Mouse (Mus musculus) neural tube, embryonic 15.5 days (tissue): ENCODE measurements around the gene Catsper2. TPM values are rescaled to one million over a fixed set of nuclear protein-coding genes. Genes with fewer than 3 reads are reported as not detected.
"Not testable (repeated sequence)": the region's sequence is repeated elsewhere in the genome, so short reads cannot be mapped to it uniquely, and the experiment has no call there.

Experiments
- ATAC-seq: fragments of 200-750 bp; cut with Nextera tagmentation; 2 replicates; pipeline ENCODE4 v1.8.0; 2017; ENCODE audit warnings: mild to moderate bottlenecking, moderate TSS enrichment, moderate library complexity; ENCODE audit not compliant: low FRiP score
- H3K27ac ChIP-seq: fragments of 300-500 bp; sonication (generic); replicated peaks from 2 replicates; pipeline ENCODE4 v1.5.1; 2015; ENCODE audit warnings: mild to moderate bottlenecking, inconsistent platforms
- H3K27me3 ChIP-seq: fragments of 300-500 bp; sonication (generic); replicated peaks from 2 replicates; pipeline ENCODE4 v1.6.1; 2015; ENCODE audit warnings: inconsistent platforms
- H3K36me3 ChIP-seq: fragments of 300-500 bp; sonication (generic); 2 replicates; pipeline ENCODE4 v1.6.1; 2015; ENCODE audit warnings: inconsistent platforms
- H3K4me1 ChIP-seq: fragments of 300-500 bp; sonication (generic); 2 replicates; pipeline ENCODE4 v1.6.1; 2015; ENCODE audit warnings: inconsistent platforms
- H3K4me2 ChIP-seq: fragments of 300-500 bp; sonication (generic); 2 replicates; pipeline ENCODE4 v1.6.1; 2015; ENCODE audit warnings: inconsistent platforms, mild to moderate bottlenecking, moderate library complexity
- H3K4me3 ChIP-seq: fragments of 300-500 bp; sonication (generic); replicated peaks from 2 replicates; pipeline ENCODE4 v1.5.1; 2015; ENCODE audit warnings: mild to moderate bottlenecking, inconsistent platforms
- H3K9ac ChIP-seq: fragments of 300-500 bp; sonication (generic); replicated peaks from 2 replicates; pipeline ENCODE4 v1.6.1; 2015; ENCODE audit warnings: mild to moderate bottlenecking, inconsistent platforms
- H3K9me3 ChIP-seq: fragments of 300-500 bp; sonication (generic); replicated peaks from 2 replicates; pipeline ENCODE4 v1.6.1; 2016; ENCODE audit warnings: inconsistent platforms
- WGBS: fragments of 180-500 bp; shearing (Covaris S2); methylation state at CpG from one replicate; pipeline ENCODE4 v1.1.7; 2015; ENCODE audit warnings: mixed read lengths; 5-methylcytosine and 5-hydroxymethylcytosine counted together
- polyA plus RNA-seq: library from polyadenylated mRNA; unstranded; fragments of >200 nt; fragmentation: Nextera tagmentation; extraction: Ambion mirVana; gene quantifications from 2 replicates; pipeline ENCODE4 v1.2.1, GENCODE M21; 2015

Catsper2 gene
- polyA plus RNA-seq, 1 experiment from 2014 or later: 5.7 TPM

DNA sequence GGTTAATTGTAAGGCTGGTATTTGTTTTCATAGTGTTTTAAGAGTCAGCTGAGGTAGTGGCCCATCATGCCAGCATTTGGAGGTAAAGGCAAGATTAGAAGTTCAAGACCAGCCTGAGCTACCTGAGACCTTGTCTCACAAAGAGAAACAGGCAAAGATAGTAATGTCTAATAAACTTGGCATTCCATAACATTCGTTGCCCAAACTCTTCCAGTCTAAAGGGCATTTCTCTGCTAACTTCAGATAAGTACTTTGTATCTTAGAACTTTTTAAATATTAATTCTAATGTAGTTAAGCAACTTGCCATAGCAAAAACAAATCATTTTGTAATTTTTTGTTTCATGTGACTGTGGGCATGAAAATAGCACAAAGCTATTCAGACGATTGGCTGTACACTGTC lies 9.6 kb upstream of the Catsper2 start:
- Histone ChIP-seq H3K27ac (no peak overlapping the region), H3K4me3 (no peak overlapping the region), H3K27me3 (no peaks in the 10 kb centered on the region), H3K9ac (no peak overlapping the region), H3K4me2 (no peak overlapping the region), H3K36me3 (peaks cover 63% of the 10 kb centered on the region), H3K9me3 (no peaks in the 10 kb centered on the region), H3K4me1 (peaks cover 4% of the 10 kb centered on the region)
- 91% methylated on average over 2 of the region's 2 CpGs for WGBS
- no peak for ATAC-seq

DNA sequence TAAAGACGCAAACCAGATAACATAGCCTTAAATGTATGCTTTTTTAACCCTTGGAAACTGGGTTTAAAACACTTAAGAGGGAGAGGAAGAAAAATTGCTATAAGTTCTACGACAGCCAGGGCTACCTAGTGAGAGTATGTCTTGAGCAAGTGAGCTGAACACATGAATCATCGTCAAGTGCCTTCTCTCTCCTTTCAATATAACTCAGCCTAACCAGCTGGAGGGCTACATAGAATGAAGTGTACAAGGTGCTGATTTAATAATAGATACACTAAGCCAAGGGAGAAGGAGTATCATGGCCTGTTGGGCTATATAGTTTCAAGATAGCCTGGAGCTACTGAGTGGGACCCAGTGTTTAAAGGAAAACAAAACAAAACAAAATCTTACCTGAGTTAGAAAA lies 4.9 kb upstream of the Catsper2 start:
- Histone ChIP-seq H3K9me3 (no peaks in the 10 kb centered on the region), H3K27me3 (no peaks in the 10 kb centered on the region), H3K4me3 (no peak overlapping the region), H3K9ac (no peak overlapping the region), H3K36me3 (peaks cover 30% of the 10 kb centered on the region), H3K27ac (no peak overlapping the region), H3K4me2 (no peak overlapping the region), H3K4me1 (peaks cover 37% of the 10 kb centered on the region)
- WGBS: 92% methylated on average over 3 of the region's 3 CpGs
- ATAC-seq: no peak

DNA sequence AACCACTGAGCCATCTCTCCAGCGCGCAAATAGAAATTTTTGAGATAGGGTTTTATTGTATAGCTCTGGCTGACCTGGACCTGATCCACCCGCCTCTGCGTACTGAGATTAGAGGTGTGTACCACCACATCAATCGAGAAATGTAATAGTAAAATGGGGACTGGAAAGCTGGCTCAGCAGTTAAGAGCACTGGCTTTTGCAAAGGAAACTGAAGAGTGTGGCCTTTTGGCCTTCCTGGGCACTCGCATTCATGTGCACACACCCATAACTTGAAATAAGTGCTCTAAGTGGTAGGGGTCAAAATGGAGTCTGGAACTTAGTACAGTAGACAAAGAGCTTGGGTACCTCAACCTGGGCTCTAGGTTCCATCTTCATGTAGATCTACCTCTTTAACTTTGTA lies 2.8 kb upstream of the Catsper2 start:
- Histone ChIP-seq H3K4me2 (peak overlapping the region; percentile 61), H3K9me3 (no peaks in the 10 kb centered on the region), H3K36me3 (peaks cover 17% of the 10 kb centered on the region), H3K4me3 (no peak overlapping the region), H3K27me3 (no peaks in the 10 kb centered on the region), H3K27ac (no peak overlapping the region), H3K4me1 (peaks cover 47% of the 10 kb centered on the region), H3K9ac (no peak overlapping the region)
- ATAC-seq: no peak
- WGBS: 94% methylated on average over 6 of the region's 6 CpGs

DNA sequence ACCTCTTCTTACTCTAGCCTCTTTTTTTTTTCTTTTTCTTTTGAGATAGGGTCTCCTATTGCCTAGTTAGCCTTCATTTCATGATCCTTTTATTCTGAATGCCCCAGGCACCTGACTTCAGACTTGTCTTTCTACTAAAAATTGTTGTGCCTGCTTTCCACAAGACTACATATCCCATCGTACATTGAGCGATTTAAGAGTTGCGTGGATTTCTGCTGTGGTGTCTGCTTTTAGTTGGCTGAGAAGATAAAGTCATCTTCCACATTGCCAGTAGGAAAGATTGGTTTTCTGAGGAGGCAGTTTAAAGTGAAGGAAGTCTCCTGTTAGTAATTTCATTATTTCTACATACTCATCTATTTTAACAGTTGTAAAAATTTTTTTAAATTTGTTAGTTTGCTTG lies 2.0 kb upstream of the Catsper2 start:
- H3K27ac ChIP-seq: no peak overlapping the region
- H3K4me1 ChIP-seq: peaks cover 47% of the 10 kb centered on the region
- peak overlapping the region; percentile 61 for H3K4me2 ChIP-seq
- H3K27me3 ChIP-seq: no peaks in the 10 kb centered on the region
- peak overlapping the region; percentile 97; the same call in 1 of the 2 replicates for H3K9ac ChIP-seq
- H3K36me3 ChIP-seq: peaks cover 15% of the 10 kb centered on the region
- WGBS: 80% methylated on average over 3 of the region's 3 CpGs
- H3K9me3 ChIP-seq: no peaks in the 10 kb centered on the region
- no peak for ATAC-seq
- peak overlapping the region; percentile 98 for H3K4me3 ChIP-seq

DNA sequence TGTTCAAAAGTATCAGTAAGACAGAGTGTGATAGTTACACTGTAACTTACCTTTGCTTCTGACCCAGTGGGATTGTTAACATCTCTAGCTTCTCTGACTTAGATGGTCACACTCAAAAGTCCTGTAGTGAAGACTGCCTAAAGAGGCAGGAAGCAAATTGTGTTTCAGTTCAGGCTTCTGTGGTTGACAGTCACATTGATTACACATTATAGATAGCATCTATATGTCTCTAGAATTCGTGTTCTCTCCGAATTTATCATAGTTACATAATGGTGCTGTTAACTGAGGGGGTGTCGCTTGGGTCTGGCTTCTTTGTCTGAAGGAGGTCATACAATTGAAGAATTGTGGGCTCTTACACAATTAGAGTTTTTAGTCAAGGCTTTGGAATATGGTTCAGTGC lies 1.5 kb upstream of the Catsper2 start:
- WGBS: 40% methylated on average over 3 of the region's 3 CpGs
- H3K36me3 ChIP-seq: peaks cover 15% of the 10 kb centered on the region
- H3K9me3 ChIP-seq: no peaks in the 10 kb centered on the region
- H3K27ac ChIP-seq: no peak overlapping the region
- no peaks in the 10 kb centered on the region for H3K27me3 ChIP-seq
- peaks cover 47% of the 10 kb centered on the region for H3K4me1 ChIP-seq
- H3K4me3 ChIP-seq: peak overlapping the region; percentile 98
- peak overlapping the region; percentile 61 for H3K4me2 ChIP-seq
- ATAC-seq: no peak
- peak overlapping the region; percentile 97 for H3K9ac ChIP-seq

DNA sequence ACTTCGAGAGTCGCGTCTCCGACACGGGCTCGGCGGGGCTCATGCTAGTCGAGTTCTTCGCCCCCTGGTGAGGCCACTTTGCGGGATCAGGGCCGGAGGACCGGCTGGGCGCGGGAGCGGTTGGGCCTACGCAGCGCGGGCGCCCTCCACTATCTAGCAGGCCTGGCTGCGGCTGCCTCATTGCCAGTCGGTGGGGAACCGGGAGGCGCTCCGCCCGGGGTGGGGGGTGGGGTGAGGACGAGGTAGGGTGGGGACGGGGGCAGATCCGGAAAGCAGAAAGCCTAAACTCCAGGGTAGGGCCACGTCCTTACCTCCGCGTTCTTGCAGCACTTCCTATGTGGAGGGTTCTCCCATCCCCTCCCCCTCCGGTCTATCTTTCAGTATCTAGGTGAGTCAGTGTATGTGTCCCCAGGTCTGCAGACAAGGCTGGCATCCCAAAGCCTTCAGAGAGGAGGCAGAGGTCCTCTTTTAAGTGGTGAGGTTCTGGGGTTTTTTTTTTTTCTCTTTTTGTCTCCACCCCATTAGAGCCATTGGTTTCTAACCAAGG lies 620 bp upstream of the Catsper2 start:
- Histone ChIP-seq H3K4me3 (peak overlapping the region; percentile 98), H3K9me3 (no peaks in the 10 kb centered on the region), H3K4me2 (peak overlapping the region; percentile 61), H3K4me1 (peaks cover 47% of the 10 kb centered on the region), H3K36me3 (peaks cover 15% of the 10 kb centered on the region), H3K9ac (peak overlapping the region; percentile 97), H3K27me3 (no peaks in the 10 kb centered on the region), H3K27ac (peak overlapping the region; percentile 95)
- ATAC-seq: peak; percentile 63
- WGBS: 0% methylated on average over 31 of the region's 32 CpGs

DNA sequence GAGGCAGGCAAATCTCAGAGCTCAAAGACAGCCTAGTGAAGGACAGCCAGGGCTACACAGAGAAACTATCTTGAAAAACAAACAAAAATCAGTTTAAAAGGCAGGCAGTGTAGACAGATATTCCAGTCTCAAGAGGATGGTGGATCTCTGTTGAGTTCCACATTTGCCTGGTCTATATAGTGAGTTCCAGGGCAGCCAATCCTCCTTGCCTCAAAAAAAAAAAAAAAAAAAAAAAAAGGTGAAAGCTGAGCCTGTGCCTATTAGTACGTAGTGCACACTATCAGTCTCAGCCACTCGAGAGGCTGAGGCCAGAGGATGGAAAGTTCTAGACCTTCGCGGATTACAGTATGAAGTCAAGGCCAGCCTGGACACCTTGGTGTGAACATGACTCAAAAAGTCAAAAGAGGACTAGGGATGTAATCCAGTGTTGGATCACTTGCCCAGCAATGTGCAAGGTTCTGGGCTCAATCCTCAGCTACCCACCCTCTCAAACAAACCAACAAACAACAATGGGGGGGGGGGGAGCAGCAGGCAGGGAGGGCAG lies 677 bp downstream of the Catsper2 start:
- Histone ChIP-seq H3K9ac (peak overlapping the region; percentile 97), H3K36me3 (peaks cover 6% of the 10 kb centered on the region; the same call in 1 of the 2 replicates), H3K4me1 (peaks cover 41% of the 10 kb centered on the region), H3K4me2 (peak overlapping the region; percentile 61), H3K27ac (peak overlapping the region; percentile 95), H3K9me3 (no peaks in the 10 kb centered on the region), H3K27me3 (no peaks in the 10 kb centered on the region), H3K4me3 (peak overlapping the region; percentile 98)
- 0 out of 2 replicates have a peak, but pooled peaks have one; percentile 1 for ATAC-seq
- 10% methylated on average over 4 of the region's 4 CpGs for WGBS

DNA sequence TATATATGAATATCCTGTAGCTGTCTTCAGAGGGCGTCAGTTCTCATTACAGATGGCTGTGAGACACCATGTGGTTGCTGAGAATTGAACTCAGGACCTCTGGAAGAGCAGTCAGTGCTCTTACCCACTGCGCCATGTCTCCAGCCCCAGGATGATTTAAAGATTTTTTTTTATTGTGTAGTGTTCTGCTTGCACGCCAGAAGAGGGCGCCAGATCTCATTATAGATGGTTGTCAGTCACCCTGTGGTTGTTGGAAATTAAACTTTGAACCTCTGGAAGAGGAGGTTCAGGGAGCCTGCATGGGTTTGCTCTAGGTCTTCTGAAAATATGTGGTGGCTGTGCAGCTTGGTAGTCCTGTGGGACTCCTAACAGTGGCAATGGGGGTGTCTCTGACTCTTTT lies 5.4 kb downstream of the Catsper2 start:
- WGBS: 34% methylated on average over 4 of the region's 4 CpGs
- H3K9ac ChIP-seq: no peak overlapping the region
- ATAC-seq: no peak
- H3K27ac ChIP-seq: no peak overlapping the region
- H3K9me3 ChIP-seq: no peaks in the 10 kb centered on the region
- H3K36me3 ChIP-seq: peaks cover 3% of the 10 kb centered on the region; the same call in 1 of the 2 replicates
- H3K27me3 ChIP-seq: no peaks in the 10 kb centered on the region
- peaks cover 10% of the 10 kb centered on the region for H3K4me1 ChIP-seq
- no peak overlapping the region for H3K4me3 ChIP-seq
- H3K4me2 ChIP-seq: no peak overlapping the region

DNA sequence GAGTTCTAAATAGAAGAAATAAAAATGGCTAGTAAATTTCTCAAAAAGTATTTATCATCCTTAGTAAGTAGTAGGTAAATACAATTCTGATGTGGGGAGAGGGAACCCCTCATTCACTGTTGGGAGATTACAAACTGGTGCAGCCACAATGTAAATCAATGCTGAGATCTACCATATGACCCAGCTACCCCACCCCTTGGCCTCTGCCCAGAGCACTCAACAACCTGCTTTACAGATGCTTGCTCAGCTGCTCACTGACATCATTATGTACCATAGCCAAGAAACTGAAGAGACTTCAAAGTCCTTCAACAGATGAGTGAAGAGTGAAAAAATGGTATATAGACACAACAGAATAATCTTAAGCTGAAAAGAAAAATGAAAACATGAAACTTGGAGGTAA lies 10.3 kb downstream of the Catsper2 start:
- Histone ChIP-seq H3K4me3 (no peak overlapping the region), H3K36me3 (peaks cover 3% of the 10 kb centered on the region; the same call in 1 of the 2 replicates), H3K9me3 (no peaks in the 10 kb centered on the region), H3K27me3 (no peaks in the 10 kb centered on the region), H3K4me1 (no peaks in the 10 kb centered on the region), H3K4me2 (no peak overlapping the region), H3K9ac (no peak overlapping the region), H3K27ac (no peak overlapping the region)
- ATAC-seq: no peak

DNA sequence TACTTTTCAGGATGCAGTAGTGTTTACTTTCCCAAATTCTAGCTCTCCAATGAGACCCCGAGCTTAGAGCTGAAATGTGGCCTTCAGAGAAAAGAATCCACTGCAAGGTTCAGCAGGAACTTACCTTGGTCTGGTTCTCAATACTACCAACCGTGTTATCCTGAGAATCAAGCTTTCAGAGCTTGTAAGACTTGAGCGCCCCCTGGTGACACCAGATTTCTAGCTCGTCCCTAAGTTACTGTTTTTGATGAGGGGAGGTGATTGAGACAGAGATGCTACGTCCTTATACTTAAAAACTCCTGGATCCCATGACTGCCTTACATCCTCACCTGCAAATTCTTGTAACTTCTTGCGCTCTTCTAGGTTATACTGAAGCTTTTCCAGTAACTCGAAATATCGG lies 17.0 kb downstream of the Catsper2 start:
- H3K9ac ChIP-seq: no peak overlapping the region
- H3K27ac ChIP-seq: no peak overlapping the region
- peaks cover 5% of the 10 kb centered on the region; the same call in 1 of the 2 replicates for H3K36me3 ChIP-seq
- no peaks in the 10 kb centered on the region for H3K27me3 ChIP-seq
- H3K4me3 ChIP-seq: no peak overlapping the region
- no peaks in the 10 kb centered on the region for H3K4me1 ChIP-seq
- ATAC-seq: no peak
- H3K4me2 ChIP-seq: no peak overlapping the region
- WGBS: 12% methylated on average over 8 of the region's 8 CpGs
- H3K9me3 ChIP-seq: no peaks in the 10 kb centered on the region

DNA sequence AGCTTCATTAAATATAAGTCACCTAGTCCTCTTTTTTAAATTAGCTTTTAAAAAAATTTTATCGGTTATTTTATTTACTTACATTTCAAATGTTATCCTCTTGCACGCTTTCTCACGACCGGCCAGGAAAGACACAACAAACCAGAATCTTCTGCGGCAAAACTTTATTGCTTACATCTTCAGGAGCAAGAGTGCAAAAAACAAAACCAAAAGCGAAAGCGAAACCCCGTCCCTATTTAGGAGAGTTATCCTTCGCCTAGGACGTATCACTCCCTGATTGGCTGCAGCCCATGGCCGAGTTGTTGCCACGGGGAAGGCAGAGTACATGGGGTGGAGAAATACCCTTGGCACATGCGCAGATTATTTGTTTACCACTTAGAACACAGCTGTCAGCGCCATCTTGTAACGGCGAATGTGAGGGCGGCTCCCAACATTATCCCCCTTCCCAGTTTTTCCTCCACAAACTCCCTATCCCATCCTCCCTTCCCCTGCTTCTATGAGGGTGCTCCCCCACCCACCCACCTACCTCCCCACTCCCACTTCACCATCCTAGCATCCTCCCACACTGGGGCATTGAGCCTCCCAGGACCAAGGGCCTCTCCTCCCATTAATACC lies 26.5 kb downstream of the Catsper2 start, which contains the start of gene Strc:
Strc (minus strand) TSS at position 208 of the 615 bp plus-strand sequence.
- H3K27ac ChIP-seq, ATAC-seq, H3K9me3 ChIP-seq, H3K36me3 ChIP-seq, H3K4me2 ChIP-seq, H3K4me1 ChIP-seq, H3K27me3 ChIP-seq, H3K4me3 ChIP-seq, H3K9ac ChIP-seq: not testable (repeated sequence)
- whole genome bisulfite sequencing: 96% methylated on average over 17 of the region's 17 CpGs

DNA sequence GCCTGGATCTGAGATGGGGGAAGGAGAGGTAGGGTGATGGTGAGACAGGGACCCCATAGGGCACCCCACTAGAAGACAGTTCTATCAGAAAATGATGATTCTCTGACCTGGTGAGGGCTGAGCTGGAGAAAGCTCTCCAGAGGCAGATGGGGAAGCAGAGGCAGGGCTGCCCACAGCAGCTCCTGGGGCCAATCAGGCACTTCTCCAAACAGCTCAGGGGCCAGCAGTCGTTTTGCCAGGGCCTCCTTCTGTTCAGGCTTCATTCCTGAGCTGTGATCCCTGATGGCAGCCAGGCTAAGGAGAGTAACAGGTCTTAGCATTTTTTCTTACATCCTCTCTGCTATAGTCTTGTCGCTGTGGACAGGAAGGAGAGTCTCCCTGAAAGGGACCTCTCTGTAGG lies 38.8 kb downstream of the Catsper2 start:
- Histone ChIP-seq H3K27me3 (no peaks in the 10 kb centered on the region), H3K27ac (no peak overlapping the region), H3K36me3 (no peaks in the 10 kb centered on the region), H3K9ac (no peak overlapping the region), H3K4me3 (no peak overlapping the region), H3K4me1 (no peaks in the 10 kb centered on the region), H3K9me3 (no peaks in the 10 kb centered on the region), H3K4me2 (no peak overlapping the region)
- ATAC-seq: no peak
- WGBS: 58% methylated on average over 2 of the region's 2 CpGs
